Mouse (Mus musculus): ENCODE measurements around the gene Olfr723. TPM values are rescaled to one million over a fixed set of nuclear protein-coding genes. Genes with fewer than 3 reads are reported as not detected.
"Not testable (repeated sequence)": the region's sequence is repeated elsewhere in the genome, so short reads cannot be mapped to it uniquely, and the experiment has no call there.

The Olfr723 gene
- not detected in 2 replicates for total RNA-seq (2021)
- long read RNA-seq, experiment 1 = 0 reads
- long read RNA-seq, experiment 2 = 0 reads

DNA sequence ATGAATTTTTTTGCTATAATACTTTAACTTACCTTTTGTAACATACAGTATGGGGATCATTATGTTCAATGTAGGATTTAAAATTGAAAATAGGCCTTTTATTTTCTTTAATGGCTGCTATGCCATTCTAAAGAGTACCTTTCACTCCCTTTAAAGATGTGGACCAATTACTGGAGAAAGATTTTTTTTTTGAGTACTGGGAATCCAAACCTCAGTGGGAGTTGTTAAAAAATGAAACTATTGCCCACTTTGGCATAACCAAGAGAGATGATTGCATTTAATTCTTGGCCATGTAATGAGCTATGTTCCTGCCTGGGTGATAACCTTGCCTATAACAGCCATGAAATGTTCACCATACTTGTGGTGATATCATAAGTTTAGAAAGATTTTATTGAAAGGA is at the start of gene Olfr723:
Gene Olfr723 (minus strand): TSS at position 101 of the 400 bp plus-strand sequence.
- not testable (repeated sequence) for DNase-seq

DNA sequence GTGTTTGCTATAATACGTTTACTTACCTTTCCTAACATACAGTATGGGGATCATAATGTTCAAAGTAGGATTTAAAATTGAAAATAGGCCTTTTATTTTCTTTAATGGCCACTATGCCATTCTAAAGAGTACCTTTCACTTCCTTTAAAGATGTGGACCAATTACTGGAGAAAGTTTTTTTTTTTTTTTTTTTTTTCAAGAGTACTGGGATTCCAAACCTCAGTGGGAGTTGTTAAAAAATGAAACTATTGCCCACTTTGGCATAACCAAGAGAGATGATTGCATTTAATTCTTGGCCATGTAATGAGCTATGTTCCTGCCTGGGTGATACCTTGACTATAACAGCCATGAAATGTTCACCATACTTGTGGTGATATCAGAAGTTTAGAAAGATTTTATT is 31.6 kb upstream of the Olfr723 start, which contains the start of gene Olfr724:
Gene Olfr724 (minus strand): TSS at position 101 of the 400 bp plus-strand sequence.
- DNase-seq = not testable (repeated sequence)

DNA sequence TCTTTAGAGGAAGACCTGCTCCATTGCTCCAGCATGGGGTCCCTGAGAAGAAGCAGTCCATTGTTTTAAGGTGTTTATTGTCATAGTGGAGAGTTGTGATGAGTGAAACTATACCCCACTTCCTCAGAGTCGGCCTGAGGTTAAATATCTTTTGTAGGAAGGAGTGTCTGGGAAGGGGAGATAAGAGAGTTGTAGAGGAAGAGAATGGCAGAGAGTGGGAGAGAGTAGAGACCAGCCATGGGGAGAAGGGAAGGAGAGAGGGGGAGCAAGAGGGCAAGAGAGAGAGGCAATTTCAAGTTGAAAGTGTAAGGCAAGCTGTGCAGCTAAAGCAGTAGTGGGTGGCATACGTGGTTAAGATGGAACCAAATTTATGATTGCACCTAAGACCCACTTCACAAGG is 24.3 kb upstream of the Olfr723 start:
- no peak for DNase-seq

DNA sequence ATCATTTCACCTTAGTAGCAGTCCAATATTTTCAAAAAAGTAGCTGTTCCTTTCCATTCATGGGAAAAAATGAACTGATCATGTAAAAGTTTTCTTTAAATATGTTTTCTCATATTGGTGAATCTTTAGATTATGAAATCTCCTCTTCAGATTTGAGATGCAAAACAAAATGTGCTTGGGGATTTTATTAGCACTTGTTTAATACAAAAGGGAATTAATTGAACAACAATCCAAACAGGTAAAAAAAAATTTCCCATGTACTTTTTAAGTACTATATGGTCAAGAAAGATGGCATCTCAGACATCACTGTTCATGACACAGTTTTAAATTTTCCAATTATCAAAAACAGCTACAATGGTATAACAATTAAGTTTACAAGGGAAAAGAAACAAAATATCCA is 29.7 kb downstream of the Olfr723 start, which contains the start of gene Olfr722:
Gene Olfr722 (minus strand): TSS at position 101 of the 400 bp plus-strand sequence.
- no peak for DNase-seq

Other genes starting within 250 kb of the Olfr723 start
- 1.8 and 2.1 TPM in 2 replicates for gene Armh4, start 148.4 kb downstream of the Olfr723 start, total RNA-seq (2021)
- not detected in 2 replicates for gene Olfr722, start 29.8 kb downstream of the Olfr723 start, total RNA-seq (2021)
- not detected in 2 replicates for gene Olfr724, start 31.5 kb upstream of the Olfr723 start, total RNA-seq (2021)
- gene Olfr725, start 108.6 kb upstream of the Olfr723 start, total RNA-seq (2021) = not detected in 2 replicates
- gene Olfr726, start 159.2 kb upstream of the Olfr723 start, total RNA-seq (2021) = not detected in 2 replicates
- not detected in 2 replicates for gene Olfr727, start 191.4 kb upstream of the Olfr723 start, total RNA-seq (2021)
- not detected in 2 replicates for gene Olfr728, start 210.9 kb upstream of the Olfr723 start, total RNA-seq (2021)
- not detected in 2 replicates for gene Olfr729, start 221.1 kb upstream of the Olfr723 start, total RNA-seq (2021)

Measured in adrenal gland, postnatal 14 days (tissue).